Mouse (Mus musculus): ENCODE data around the gene Mtrex. TPM values are rescaled to one million over a fixed set of nuclear protein-coding genes. Genes with fewer than 3 reads are reported as not detected.
A peak's percentile ranks its signal among the peaks of the same experiment; 100 is the strongest.

The Mtrex gene
- polyA plus RNA-seq, 2 experiments = 50.8 to 60.2 TPM

- Histone ChIP-seq H3K4me3 (replicated peaks; ENCODE audit: low read length) (no peak overlapping the region), H3K9ac (ENCODE audit: low read depth, low read length, severe bottlenecking) (peak overlapping the region; percentile 22; the same call in 1 of the 2 replicates), H3K9me3 (ENCODE audit: control insufficient read depth, low read length) (no peaks in the 10 kb centered on the region), H3K4me1 (ENCODE audit: control insufficient read depth, insufficient read depth, low read length) (no peaks in the 10 kb centered on the region; the same call in 1 of the 2 replicates), H3K4me2 (replicated peaks; ENCODE audit: low read depth, low read length, severe bottlenecking) (no peak overlapping the region), H3K27me3 (ENCODE audit: control insufficient read depth, insufficient read depth, low read length) (no peaks in the 10 kb centered on the region), H3K36me3 (ENCODE audit: control insufficient read depth, insufficient read depth, low read length) (no peaks in the 10 kb centered on the region), H3K27ac (replicated peaks; ENCODE audit: low read depth, low read length) (no peak overlapping the region)
- ATAC-seq (ENCODE audit: low FRiP score, low read depth) (no peak), DNase-seq (ENCODE audit: low spot score) (no peak)
- no peak for TF ChIP-seq POLR2A (IDR thresholded peaks at IDR 0.05; ENCODE audit: borderline replicate concordance, extremely low read depth, insufficient read depth, insufficient read length)
- WGBS = 72% methylated on average over 20 of the region's 20 CpGs
These were observed 93.8 kb downstream of the Mtrex start for GRCm38 (mm10) chr13:112833253-112833894.

GRCm38 (mm10) chr13:112832589-112832988, 94.6 kb downstream of the Mtrex start:
- no peak for ATAC-seq (ENCODE audit: low FRiP score, low read depth)
- WGBS = 42% methylated on average over 2 of the region's 2 CpGs
- Histone ChIP-seq H3K9me3 (ENCODE audit: control insufficient read depth, low read length) (no peaks in the 10 kb centered on the region), H3K36me3 (ENCODE audit: control insufficient read depth, insufficient read depth, low read length) (no peaks in the 10 kb centered on the region), H3K27me3 (ENCODE audit: control insufficient read depth, insufficient read depth, low read length) (no peaks in the 10 kb centered on the region), H3K4me1 (ENCODE audit: control insufficient read depth, insufficient read depth, low read length) (no peaks in the 10 kb centered on the region; the same call in 1 of the 2 replicates), H3K4me2 (replicated peaks; ENCODE audit: low read depth, low read length, severe bottlenecking) (no peak overlapping the region), H3K4me3 (replicated peaks; ENCODE audit: low read length) (no peak overlapping the region), H3K27ac (replicated peaks; ENCODE audit: low read depth, low read length) (no peak overlapping the region), H3K9ac (ENCODE audit: low read depth, low read length, severe bottlenecking) (no peak overlapping the region)
- no peak for DNase-seq (ENCODE audit: low spot score)
- TF ChIP-seq POLR2A (IDR thresholded peaks at IDR 0.05; ENCODE audit: borderline replicate concordance, extremely low read depth, insufficient read depth, insufficient read length) = no peak

- 94% methylated on average over 2 of the region's 2 CpGs for WGBS
These were observed 97.6 kb downstream of the Mtrex start for GRCm38 (mm10) chr13:112829619-112830018.

GRCm38 (mm10) chr13:112825479-112825878, 101.7 kb downstream of the Mtrex start:
- Histone ChIP-seq H3K27me3 (ENCODE audit: control insufficient read depth, insufficient read depth, low read length) (no peaks in the 10 kb centered on the region), H3K27ac (replicated peaks; ENCODE audit: low read depth, low read length) (no peak overlapping the region), H3K4me2 (replicated peaks; ENCODE audit: low read depth, low read length, severe bottlenecking) (no peak overlapping the region), H3K9ac (ENCODE audit: low read depth, low read length, severe bottlenecking) (no peak overlapping the region), H3K36me3 (ENCODE audit: control insufficient read depth, insufficient read depth, low read length) (no peaks in the 10 kb centered on the region), H3K4me1 (ENCODE audit: control insufficient read depth, insufficient read depth, low read length) (no peaks in the 10 kb centered on the region), H3K9me3 (ENCODE audit: control insufficient read depth, low read length) (no peaks in the 10 kb centered on the region), H3K4me3 (replicated peaks; ENCODE audit: low read length) (no peak overlapping the region)
- ATAC-seq (ENCODE audit: low FRiP score, low read depth) (no peak), DNase-seq (ENCODE audit: low spot score) (no peak)
- WGBS = 51% methylated on average over 6 of the region's 6 CpGs
- no peak for TF ChIP-seq POLR2A (IDR thresholded peaks at IDR 0.05; ENCODE audit: borderline replicate concordance, extremely low read depth, insufficient read depth, insufficient read length)

More at GRCm38 (mm10) chr13:112829619-112830018, 97.6 kb downstream of the Mtrex start:
- Histone ChIP-seq H3K4me3 (replicated peaks; ENCODE audit: low read length) (no peak overlapping the region), H3K27me3 (ENCODE audit: control insufficient read depth, insufficient read depth, low read length) (no peaks in the 10 kb centered on the region), H3K9ac (ENCODE audit: low read depth, low read length, severe bottlenecking) (no peak overlapping the region), H3K36me3 (ENCODE audit: control insufficient read depth, insufficient read depth, low read length) (no peaks in the 10 kb centered on the region), H3K27ac (replicated peaks; ENCODE audit: low read depth, low read length) (no peak overlapping the region), H3K4me2 (replicated peaks; ENCODE audit: low read depth, low read length, severe bottlenecking) (no peak overlapping the region), H3K9me3 (ENCODE audit: control insufficient read depth, low read length) (no peaks in the 10 kb centered on the region), H3K4me1 (ENCODE audit: control insufficient read depth, insufficient read depth, low read length) (no peaks in the 10 kb centered on the region)
- DNase-seq (ENCODE audit: low spot score) (no peak), ATAC-seq (ENCODE audit: low FRiP score, low read depth) (no peak)
- TF ChIP-seq POLR2A (IDR thresholded peaks at IDR 0.05; ENCODE audit: borderline replicate concordance, extremely low read depth, insufficient read depth, insufficient read length) = no peak

- Histone ChIP-seq H3K27ac (replicated peaks; ENCODE audit: low read depth, low read length) (no peak overlapping the region), H3K4me2 (replicated peaks; ENCODE audit: low read depth, low read length, severe bottlenecking) (no peak overlapping the region), H3K9ac (ENCODE audit: low read depth, low read length, severe bottlenecking) (no peak overlapping the region), H3K4me3 (replicated peaks; ENCODE audit: low read length) (no peak overlapping the region), H3K4me1 (ENCODE audit: control insufficient read depth, insufficient read depth, low read length) (no peaks in the 10 kb centered on the region), H3K36me3 (ENCODE audit: control insufficient read depth, insufficient read depth, low read length) (no peaks in the 10 kb centered on the region), H3K27me3 (ENCODE audit: control insufficient read depth, insufficient read depth, low read length) (no peaks in the 10 kb centered on the region), H3K9me3 (ENCODE audit: control insufficient read depth, low read length) (no peaks in the 10 kb centered on the region)
- WGBS = 81% methylated on average over 6 of the region's 8 CpGs
- no peak for TF ChIP-seq POLR2A (IDR thresholded peaks at IDR 0.05; ENCODE audit: borderline replicate concordance, extremely low read depth, insufficient read depth, insufficient read length)
- peak; percentile 37 for DNase-seq (ENCODE audit: low spot score)
- no peak for ATAC-seq (ENCODE audit: low FRiP score, low read depth)
These were observed 103.1 kb downstream of the Mtrex start for GRCm38 (mm10) chr13:112823911-112824648.
